Mouse (Mus musculus): ENCODE measurements around the gene Dst. TPM values are rescaled to one million over a fixed set of nuclear protein-coding genes. Genes with fewer than 3 reads are reported as not detected.

Dst gene
- total and polyA plus RNA-seq, 3 experiments = 66.7 to 404 (median 334) TPM

DNA sequence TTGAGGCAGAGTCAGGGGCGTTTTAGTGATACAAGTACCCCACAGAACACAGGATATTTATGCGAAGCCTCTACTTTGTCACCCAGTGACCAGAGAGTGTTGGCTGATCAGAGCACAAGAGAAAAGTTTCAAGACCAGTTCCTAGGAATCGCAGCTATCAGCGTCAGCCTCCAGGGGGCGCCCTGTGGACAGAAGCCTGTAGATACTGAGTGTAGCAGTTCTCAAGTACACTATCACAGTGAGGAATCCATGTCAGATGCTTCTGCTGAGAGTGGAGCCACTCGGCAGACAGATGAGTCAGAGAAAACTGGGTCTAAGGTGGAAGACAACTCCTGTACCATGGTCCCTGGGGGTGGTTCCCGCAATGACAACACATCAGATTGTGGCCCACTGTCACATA lies 281.9 kb downstream of the Dst start:
- 58% methylated on average over 7 of the region's 7 CpGs for WGBS
- no peaks in the 10 kb centered on the region; the same call in 1 of the 2 replicates for H3K4me1 ChIP-seq (ENCODE audit: control insufficient read depth, insufficient read depth, low read length)
- no peak overlapping the region for H3K27ac ChIP-seq
- H3K9ac ChIP-seq (ENCODE audit: low read depth, low read length) = no peak overlapping the region
- no peak overlapping the region for H3K4me3 ChIP-seq
- DNase-seq = peak; percentile 35 to 70
- peaks cover 2% of the 10 kb centered on the region for H3K79me2 ChIP-seq (replicated peaks; ENCODE audit: control insufficient read depth, insufficient read depth, low read length)
- peak; percentile 85 for TF ChIP-seq CTCF (IDR thresholded peaks at IDR 0.05)
- no peak for TF ChIP-seq POLR2A (IDR thresholded peaks at IDR 0.05; ENCODE audit: insufficient read depth, low read depth, low read length)
- no peaks in the 10 kb centered on the region for H3K36me3 ChIP-seq (ENCODE audit: control insufficient read depth, insufficient read depth, low read length)
- H3K27me3 ChIP-seq (ENCODE audit: control insufficient read depth, insufficient read depth, low read length) = no peaks in the 10 kb centered on the region
- intact Hi-C loops (cut with DNase I) = no loop called here

DNA sequence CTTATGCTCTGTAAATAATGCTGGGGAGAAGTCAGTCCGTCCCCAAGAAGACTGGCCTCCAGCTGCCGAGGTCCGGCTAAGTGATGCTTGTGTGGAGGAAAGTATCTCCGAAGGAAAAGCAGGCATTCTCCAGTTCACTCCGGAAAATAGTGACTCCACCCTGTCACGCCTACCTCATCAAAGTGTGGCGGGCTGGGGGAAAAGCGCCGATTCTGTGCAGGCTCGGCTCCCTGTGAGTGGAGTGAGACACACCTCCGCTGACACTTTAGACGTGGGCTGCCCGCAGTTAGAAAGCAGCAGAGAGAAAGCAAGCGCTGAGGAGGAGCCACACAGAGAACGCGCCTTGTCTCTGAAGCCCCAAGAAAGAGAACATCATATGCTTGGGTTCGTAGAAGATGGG lies 284.1 kb downstream of the Dst start:
- H3K27ac ChIP-seq = no peak overlapping the region
- peaks cover 2% of the 10 kb centered on the region for H3K79me2 ChIP-seq (replicated peaks; ENCODE audit: control insufficient read depth, insufficient read depth, low read length)
- H3K27me3 ChIP-seq (ENCODE audit: control insufficient read depth, insufficient read depth, low read length) = no peaks in the 10 kb centered on the region
- no peaks in the 10 kb centered on the region; the same call in 1 of the 2 replicates for H3K4me1 ChIP-seq (ENCODE audit: control insufficient read depth, insufficient read depth, low read length)
- 86% methylated on average over 17 of the region's 17 CpGs for WGBS
- TF ChIP-seq CTCF (IDR thresholded peaks at IDR 0.05) (no peak), EP300 (IDR thresholded peaks at IDR 0.05; ENCODE audit: insufficient read depth, low read depth, low read length) (no peak), POLR2A (IDR thresholded peaks at IDR 0.05; ENCODE audit: insufficient read depth, low read depth, low read length) (no peak)
- no peak overlapping the region for H3K4me3 ChIP-seq
- H3K36me3 ChIP-seq (ENCODE audit: control insufficient read depth, insufficient read depth, low read length) = no peaks in the 10 kb centered on the region; the same call in 1 of the 2 replicates
- intact Hi-C loops (cut with DNase I) = no loop called here
- no peak for DNase-seq
- no peak overlapping the region for H3K9ac ChIP-seq (ENCODE audit: low read depth, low read length)

GRCm38 (mm10) chr1:34200791-34201190 lies 292.8 kb downstream of the Dst start:
- H3K79me2 ChIP-seq (replicated peaks; ENCODE audit: control insufficient read depth, insufficient read depth, low read length) = no peaks in the 10 kb centered on the region
- H3K4me1 ChIP-seq (ENCODE audit: control insufficient read depth, insufficient read depth, low read length) = no peaks in the 10 kb centered on the region
- H3K36me3 ChIP-seq (ENCODE audit: control insufficient read depth, insufficient read depth, low read length) = no peaks in the 10 kb centered on the region; the same call in 1 of the 2 replicates
- TF ChIP-seq POLR2A (IDR thresholded peaks at IDR 0.05; ENCODE audit: insufficient read depth, low read depth, low read length) (no peak), EP300 (IDR thresholded peaks at IDR 0.05; ENCODE audit: insufficient read depth, low read depth, low read length) (no peak), CTCF (IDR thresholded peaks at IDR 0.05) (no peak)
- H3K4me3 ChIP-seq = no peak overlapping the region
- 90% methylated on average over 18 of the region's 18 CpGs for WGBS
- H3K27ac ChIP-seq = no peak overlapping the region
- H3K9ac ChIP-seq (ENCODE audit: low read depth, low read length) = no peak overlapping the region
- intact Hi-C loops (cut with DNase I) = loop anchor here (5.0 kb wide), 1 partner anchor 207 kb away; no protein-coding TSS in a partner anchor
- DNase-seq = no peak
- H3K27me3 ChIP-seq (ENCODE audit: control insufficient read depth, insufficient read depth, low read length) = no peaks in the 10 kb centered on the region

GRCm38 (mm10) chr1:34201483-34201882 lies 293.5 kb downstream of the Dst start:
- no peak overlapping the region for H3K9ac ChIP-seq (ENCODE audit: low read depth, low read length)
- intact Hi-C loops (cut with DNase I) = loop anchor here (5.0 kb wide), 1 partner anchor 206 kb away; no protein-coding TSS in a partner anchor
- H3K27me3 ChIP-seq (ENCODE audit: control insufficient read depth, insufficient read depth, low read length) = no peaks in the 10 kb centered on the region
- H3K36me3 ChIP-seq (ENCODE audit: control insufficient read depth, insufficient read depth, low read length) = no peaks in the 10 kb centered on the region; the same call in 1 of the 2 replicates
- no peaks in the 10 kb centered on the region for H3K4me1 ChIP-seq (ENCODE audit: control insufficient read depth, insufficient read depth, low read length)
- no peak overlapping the region for H3K4me3 ChIP-seq
- H3K79me2 ChIP-seq (replicated peaks; ENCODE audit: control insufficient read depth, insufficient read depth, low read length) = no peaks in the 10 kb centered on the region
- TF ChIP-seq CTCF (IDR thresholded peaks at IDR 0.05) (peak; percentile 81), EP300 (IDR thresholded peaks at IDR 0.05; ENCODE audit: insufficient read depth, low read depth, low read length) (no peak), POLR2A (IDR thresholded peaks at IDR 0.05; ENCODE audit: insufficient read depth, low read depth, low read length) (no peak)
- H3K27ac ChIP-seq = no peak overlapping the region
- 32% methylated on average over 4 of the region's 4 CpGs for WGBS
- DNase-seq = no peak

DNA sequence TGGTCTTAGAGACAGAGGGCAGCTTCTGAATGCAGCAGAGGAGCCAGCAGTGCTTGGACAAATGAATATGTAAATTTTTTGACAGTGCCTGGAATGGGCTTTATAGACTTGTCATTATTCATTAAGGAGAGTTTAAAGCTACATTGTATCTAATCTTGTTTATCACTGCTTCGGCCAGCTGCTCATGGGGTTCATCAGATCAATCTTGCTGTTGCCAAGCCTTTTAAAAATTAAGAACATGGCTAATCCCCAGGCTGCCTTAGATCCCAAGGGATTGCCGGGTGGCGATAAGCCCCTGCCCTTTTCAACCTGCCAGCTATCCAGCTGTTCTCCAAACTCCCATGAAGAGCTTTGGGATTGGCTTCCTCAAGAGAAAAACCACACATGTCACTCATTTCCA lies 303.7 kb downstream of the Dst start:
- no peak for TF ChIP-seq CTCF (IDR thresholded peaks at IDR 0.05)
- H3K27me3 ChIP-seq (ENCODE audit: control insufficient read depth, insufficient read depth, low read length) = no peaks in the 10 kb centered on the region
- DNase-seq = no peak
- WGBS = 72% methylated on average over 3 of the region's 3 CpGs
- no peak overlapping the region for H3K27ac ChIP-seq
- no peaks in the 10 kb centered on the region for H3K79me2 ChIP-seq (replicated peaks; ENCODE audit: control insufficient read depth, insufficient read depth, low read length)
- H3K36me3 ChIP-seq (ENCODE audit: control insufficient read depth, insufficient read depth, low read length) = peaks cover 10% of the 10 kb centered on the region
- H3K9ac ChIP-seq (ENCODE audit: low read depth, low read length) = no peak overlapping the region
- no peak overlapping the region for H3K4me3 ChIP-seq
- H3K4me1 ChIP-seq (ENCODE audit: control insufficient read depth, insufficient read depth, low read length) = no peaks in the 10 kb centered on the region
- intact Hi-C loops (cut with DNase I) = no loop called here

DNA sequence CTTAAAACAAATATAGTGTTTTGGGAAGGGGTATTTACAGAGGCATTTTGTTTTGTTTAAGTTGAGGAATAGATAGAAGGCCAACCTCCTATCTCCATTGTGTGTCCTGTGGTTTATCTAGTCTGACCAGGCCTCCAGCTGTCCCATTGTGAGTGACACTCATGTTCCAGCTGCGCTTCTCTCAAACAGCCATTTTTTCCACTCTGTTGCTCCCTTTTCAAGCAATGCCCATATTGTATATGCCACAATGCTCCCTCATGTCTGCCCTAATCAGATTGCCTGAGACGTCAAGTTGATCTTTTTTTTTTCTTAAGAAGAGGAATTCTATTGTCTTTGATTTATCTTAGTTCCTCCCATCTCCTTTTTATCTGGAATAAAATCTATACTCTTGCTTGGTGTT lies 308.4 kb downstream of the Dst start:
- H3K9ac ChIP-seq (ENCODE audit: low read depth, low read length) = no peak overlapping the region
- H3K36me3 ChIP-seq (ENCODE audit: control insufficient read depth, insufficient read depth, low read length) = peaks cover 8% of the 10 kb centered on the region
- no peak for DNase-seq
- no peaks in the 10 kb centered on the region for H3K27me3 ChIP-seq (ENCODE audit: control insufficient read depth, insufficient read depth, low read length)
- no peak for TF ChIP-seq EP300 (IDR thresholded peaks at IDR 0.05; ENCODE audit: insufficient read depth, low read depth, low read length)
- no peak for TF ChIP-seq CTCF (IDR thresholded peaks at IDR 0.05)
- no peak for TF ChIP-seq POLR2A (IDR thresholded peaks at IDR 0.05; ENCODE audit: insufficient read depth, low read depth, low read length)
- H3K27ac ChIP-seq = no peak overlapping the region
- WGBS = 71% methylated on average over 2 of the region's 2 CpGs
- no peak overlapping the region for H3K4me3 ChIP-seq
- no peaks in the 10 kb centered on the region for H3K4me1 ChIP-seq (ENCODE audit: control insufficient read depth, insufficient read depth, low read length)
- intact Hi-C loops (cut with DNase I) = loop anchor here (5.0 kb wide), 3 partner anchors 51 to 386 kb away; no protein-coding TSS in a partner anchor
- H3K79me2 ChIP-seq (replicated peaks; ENCODE audit: control insufficient read depth, insufficient read depth, low read length) = no peaks in the 10 kb centered on the region
